Mouse (Mus musculus) erythroblast, embryonic 14.5 days (primary cell): Measurements from ENCODE around the gene Tcea2.

Source experiments
- GATA1 ChIP-seq: IDR thresholded peaks from 2 replicates; pipeline ENCODE4 v1.6.1; 2012; ENCODE audit warnings: low read length, inconsistent platforms, mixed read lengths
- TAL1 ChIP-seq: IDR thresholded peaks from 3 replicates; pipeline ENCODE4 v1.6.1; 2012; ENCODE audit warnings: low read length, inconsistent platforms, mixed read lengths

- TF ChIP-seq GATA1, result no peak
- no peak for TF ChIP-seq TAL1
Measured at GRCm38 (mm10) chr2:181671984-181672383, 8.1 kb upstream of the Tcea2 start.
